Mouse (Mus musculus): ENCODE measurements at regions not wholly inside any gene's neighbourhood (a gene's known extent, or its start where the extent isn't known, plus 50 kb on each side); places are given as distances from the start of the nearest gene placed in this dataset.

DNA sequence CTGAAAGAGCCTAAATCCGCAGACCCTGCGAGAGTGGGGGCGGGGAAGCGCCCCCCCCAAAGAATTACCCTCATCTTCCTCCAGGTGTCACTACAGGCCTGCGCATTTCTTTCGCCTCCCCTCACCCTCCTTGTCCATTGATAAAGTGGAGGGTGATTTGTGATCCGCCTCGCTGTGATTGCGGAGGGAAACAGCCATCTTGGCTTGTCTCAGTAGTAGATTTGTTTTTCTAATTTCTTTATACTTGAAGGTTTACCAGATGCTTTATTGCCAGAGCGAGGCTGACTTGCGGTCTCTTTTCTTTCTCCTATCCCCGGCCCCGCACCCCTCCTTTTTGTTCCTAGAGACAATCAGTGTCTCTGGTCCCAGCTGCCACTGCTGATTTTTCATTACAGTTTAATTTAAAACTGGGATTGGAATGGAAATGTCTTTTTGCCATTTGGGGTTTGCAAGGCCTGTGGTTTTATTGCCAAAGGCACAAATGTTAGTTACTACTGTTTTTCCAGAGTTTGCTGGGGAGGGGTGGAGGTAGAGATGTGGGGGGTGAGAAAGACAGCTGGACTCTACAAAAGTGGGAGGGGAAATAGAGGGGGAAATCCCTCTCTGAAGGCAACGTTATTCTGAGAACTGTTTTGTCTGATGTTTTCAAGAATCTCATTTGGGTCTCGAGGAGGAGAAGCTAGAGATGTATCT is 161.7 kb downstream of the Icos start:
- no peaks in the 10 kb centered on the region for H3K36me3 ChIP-seq (replicated peaks)
- peak overlapping the region; percentile 46 for H3K4me2 ChIP-seq
- no peak overlapping the region for H3K9ac ChIP-seq
- 2% methylated on average over 15 of the region's 15 CpGs for WGBS
- peak; percentile 64 for ATAC-seq (replicated peaks)
- H3K4me3 ChIP-seq, result peak overlapping the region; percentile 21
- H3K27ac ChIP-seq, result peak overlapping the region; percentile 55
- no peaks in the 10 kb centered on the region for H3K9me3 ChIP-seq
- H3K27me3 ChIP-seq (replicated peaks), result no peaks in the 10 kb centered on the region
- H3K4me1 ChIP-seq, result peaks cover 47% of the 10 kb centered on the region

DNA sequence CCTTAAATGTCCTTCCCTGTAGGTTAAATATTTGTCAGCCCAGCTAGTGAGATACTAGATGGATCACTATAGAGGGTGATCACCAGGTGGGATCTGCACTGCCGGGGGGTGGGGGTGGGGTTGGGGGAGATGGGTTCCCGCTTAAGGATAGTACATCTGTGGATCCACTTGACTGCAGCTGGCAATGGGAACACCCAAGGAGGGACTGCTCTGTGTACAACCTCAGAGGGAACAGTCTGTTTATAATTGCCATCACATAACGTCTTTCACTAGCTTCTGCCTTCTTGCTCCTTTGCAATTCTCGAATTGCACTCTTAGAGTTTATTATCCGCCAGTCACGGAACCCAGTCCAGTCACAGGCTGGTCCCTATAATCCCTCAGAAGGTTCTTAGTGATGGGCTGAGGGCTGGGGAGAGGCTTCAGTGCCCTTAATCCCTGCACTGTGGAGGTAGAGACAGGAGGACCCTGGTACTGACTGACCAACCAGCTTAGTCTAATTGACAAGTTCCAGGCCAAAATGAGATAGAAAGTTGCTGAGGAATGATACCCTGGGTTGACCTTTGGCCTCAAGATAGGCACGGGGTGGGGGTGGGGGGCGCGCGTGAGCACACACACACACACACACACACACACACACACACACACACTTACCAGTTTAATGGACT is 162.4 kb downstream of the Icos start:
- Histone ChIP-seq H3K4me1 (peaks cover 51% of the 10 kb centered on the region), H3K27ac (peak overlapping the region; percentile 55)
- WGBS, result 30% methylated on average over 10 of the region's 10 CpGs

DNA sequence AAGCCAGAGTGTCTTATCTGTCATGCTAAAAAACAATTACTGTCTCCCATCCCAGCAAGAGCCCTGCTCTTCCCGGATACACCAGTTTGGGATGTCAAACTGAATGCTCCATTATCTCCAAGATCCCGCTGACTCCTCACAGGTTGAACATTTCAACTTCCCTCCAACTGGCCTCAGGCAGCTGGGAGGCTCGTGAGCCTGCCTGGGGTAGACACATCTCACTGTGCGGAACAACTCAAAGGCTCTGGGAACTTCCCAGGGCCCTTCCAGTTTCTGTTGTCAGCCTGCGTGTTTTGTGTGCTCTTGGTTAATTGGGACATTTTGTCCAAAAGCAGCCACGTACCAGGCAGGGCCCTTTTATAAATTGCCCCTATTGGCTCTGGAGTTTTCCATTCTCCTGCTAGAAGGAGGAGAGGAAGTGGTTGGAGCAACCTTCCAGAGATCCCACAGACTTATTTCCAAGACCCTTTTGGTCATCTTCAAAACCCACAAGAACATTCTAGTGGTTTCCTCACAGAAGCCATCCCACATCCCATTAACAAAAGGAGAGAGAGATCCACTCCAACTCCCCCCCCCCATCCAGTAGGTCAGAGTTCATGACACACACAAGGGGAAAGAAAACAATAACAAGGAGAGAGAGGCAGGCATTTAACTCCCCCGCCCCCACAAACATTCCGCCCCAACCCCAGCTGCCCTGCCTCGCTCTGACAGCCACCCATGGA is 163.3 kb downstream of the Icos start:
- Histone ChIP-seq H3K9me3 (no peaks in the 10 kb centered on the region), H3K9ac (no peak overlapping the region), H3K4me2 (no peak overlapping the region), H3K36me3 (replicated peaks) (no peaks in the 10 kb centered on the region), H3K27ac (0 out of 2 replicates have a peak overlapping the region, but pooled peaks have one; percentile 55), H3K27me3 (replicated peaks) (no peaks in the 10 kb centered on the region), H3K4me1 (peaks cover 60% of the 10 kb centered on the region), H3K4me3 (no peak overlapping the region)
- no peak for ATAC-seq (replicated peaks)
- WGBS, result 36% methylated on average over 9 of the region's 9 CpGs

More for the DNA sequence above, 162.4 kb downstream of the Icos start:
- ATAC-seq (replicated peaks), result peak; percentile 59
- Histone ChIP-seq H3K9ac (no peak overlapping the region), H3K9me3 (no peaks in the 10 kb centered on the region), H3K4me2 (peak overlapping the region; percentile 46; the same call in 1 of the 2 replicates), H3K4me3 (no peak overlapping the region), H3K36me3 (replicated peaks) (no peaks in the 10 kb centered on the region), H3K27me3 (replicated peaks) (no peaks in the 10 kb centered on the region)

DNA sequence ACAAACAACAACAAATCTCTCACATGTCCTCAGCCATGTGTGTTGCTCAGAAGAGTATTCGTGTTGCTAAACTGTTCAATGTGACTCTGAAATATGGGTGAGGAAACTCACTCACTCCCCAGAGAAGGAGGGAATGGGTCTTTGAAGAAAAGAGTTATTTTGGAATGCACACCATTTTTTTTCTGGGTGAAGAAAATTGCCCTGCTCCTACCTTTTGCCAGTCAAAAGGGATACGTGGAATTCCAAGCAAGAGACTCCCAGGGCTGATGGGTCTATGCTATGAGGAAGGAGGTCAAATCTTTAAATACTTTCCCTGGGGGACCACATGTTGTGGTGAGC is 163.8 kb downstream of the Icos start:
- 45% methylated on average over 2 of the region's 2 CpGs for WGBS
- Histone ChIP-seq H3K27me3 (replicated peaks) (no peaks in the 10 kb centered on the region), H3K4me2 (no peak overlapping the region), H3K4me3 (no peak overlapping the region), H3K4me1 (peaks cover 61% of the 10 kb centered on the region), H3K9me3 (no peaks in the 10 kb centered on the region), H3K27ac (no peak overlapping the region), H3K36me3 (replicated peaks) (no peaks in the 10 kb centered on the region), H3K9ac (no peak overlapping the region)
- no peak for ATAC-seq (replicated peaks)

DNA sequence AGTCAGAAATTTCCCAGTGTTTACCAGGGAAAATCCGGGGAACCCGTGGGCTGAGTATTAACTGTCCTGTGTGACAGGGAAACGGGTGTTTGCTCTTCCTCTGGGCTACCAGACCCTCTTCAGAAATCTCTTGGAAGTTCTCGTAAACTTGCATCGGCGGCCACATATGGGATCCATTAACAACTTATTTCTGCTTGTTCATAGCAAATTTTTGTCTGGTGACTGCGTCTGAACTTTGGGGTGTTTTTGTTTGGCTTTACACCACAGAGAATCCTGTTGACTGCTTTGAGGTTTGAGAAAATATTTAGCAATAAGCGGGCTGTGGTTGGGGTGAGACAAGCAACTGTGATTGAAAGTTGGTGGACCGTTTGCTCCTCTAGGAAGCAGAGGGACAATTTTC is 164.2 kb downstream of the Icos start:
- H3K4me2 ChIP-seq, result no peak overlapping the region
- H3K36me3 ChIP-seq (replicated peaks), result no peaks in the 10 kb centered on the region
- 61% methylated on average over 9 of the region's 9 CpGs for WGBS
- ATAC-seq (replicated peaks), result no peak
- H3K27ac ChIP-seq, result no peak overlapping the region
- H3K27me3 ChIP-seq (replicated peaks), result no peaks in the 10 kb centered on the region
- no peak overlapping the region for H3K9ac ChIP-seq
- peaks cover 61% of the 10 kb centered on the region for H3K4me1 ChIP-seq
- no peak overlapping the region for H3K4me3 ChIP-seq
- no peaks in the 10 kb centered on the region for H3K9me3 ChIP-seq

DNA sequence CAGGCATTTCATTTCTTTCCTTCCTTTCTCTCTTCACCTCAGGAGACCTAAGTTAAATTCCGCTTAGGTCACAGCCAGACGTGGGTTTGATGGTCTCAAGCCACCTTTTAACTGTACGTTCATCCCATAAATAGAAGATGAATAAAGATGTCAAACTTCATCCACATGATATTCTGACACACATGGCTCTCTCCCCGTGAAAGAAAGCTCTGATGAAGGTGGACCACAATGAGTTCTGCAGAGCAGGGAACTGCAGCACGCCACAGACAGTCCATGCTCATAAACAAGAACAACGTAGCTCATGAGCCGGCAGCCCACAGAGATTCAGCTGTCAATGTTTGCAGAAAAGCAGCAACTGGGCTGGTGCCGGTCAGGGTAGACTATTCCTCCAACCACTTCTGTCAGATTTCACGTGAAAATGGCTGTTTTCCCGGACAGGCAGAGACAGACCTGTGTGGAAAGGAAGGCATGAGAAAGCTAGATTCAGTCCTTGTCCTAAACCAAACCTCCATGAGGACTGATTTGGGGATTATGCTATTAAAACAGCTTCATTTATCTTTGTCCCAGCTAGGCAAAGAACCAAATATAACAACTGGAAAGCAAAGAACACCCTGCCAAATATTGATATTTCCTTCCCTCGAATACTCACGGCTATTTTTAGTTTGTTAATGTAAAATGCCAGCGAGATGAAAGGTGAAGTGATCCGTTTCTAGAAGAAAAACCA is 165.5 kb downstream of the Icos start:
- 11% methylated on average over 14 of the region's 14 CpGs for WGBS
- Histone ChIP-seq H3K4me1 (peaks cover 56% of the 10 kb centered on the region), H3K36me3 (replicated peaks) (no peaks in the 10 kb centered on the region), H3K9me3 (no peaks in the 10 kb centered on the region), H3K27me3 (replicated peaks) (no peaks in the 10 kb centered on the region), H3K4me2 (peak overlapping the region; percentile 25), H3K9ac (no peak overlapping the region), H3K27ac (peak overlapping the region; percentile 50), H3K4me3 (no peak overlapping the region)
- no peak for ATAC-seq (replicated peaks)

DNA sequence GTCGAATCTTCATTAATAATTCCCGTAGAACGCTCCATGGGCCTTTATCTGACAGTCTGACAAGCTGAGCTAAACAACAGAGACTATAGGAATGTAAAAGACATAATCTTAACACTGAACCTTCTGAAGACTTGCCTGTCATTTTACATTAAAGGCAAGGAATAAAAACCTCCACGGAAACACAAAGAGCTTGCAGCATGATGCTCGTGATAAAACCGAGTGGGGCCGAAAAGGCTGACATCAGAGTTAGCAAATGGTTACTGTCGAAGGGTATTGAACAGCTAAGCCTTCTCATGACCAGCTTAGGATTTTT is 166.0 kb downstream of the Icos start:
- 18% methylated on average over 8 of the region's 8 CpGs for WGBS
- no peaks in the 10 kb centered on the region for H3K27me3 ChIP-seq (replicated peaks)
- no peak overlapping the region for H3K4me3 ChIP-seq
- H3K9me3 ChIP-seq, result no peaks in the 10 kb centered on the region
- no peak for ATAC-seq (replicated peaks)
- H3K36me3 ChIP-seq (replicated peaks), result no peaks in the 10 kb centered on the region
- H3K9ac ChIP-seq, result no peak overlapping the region
- peak overlapping the region; percentile 50; the same call in 1 of the 2 replicates for H3K27ac ChIP-seq
- H3K4me1 ChIP-seq, result peaks cover 56% of the 10 kb centered on the region
- peak overlapping the region; percentile 25; the same call in 1 of the 2 replicates for H3K4me2 ChIP-seq

DNA sequence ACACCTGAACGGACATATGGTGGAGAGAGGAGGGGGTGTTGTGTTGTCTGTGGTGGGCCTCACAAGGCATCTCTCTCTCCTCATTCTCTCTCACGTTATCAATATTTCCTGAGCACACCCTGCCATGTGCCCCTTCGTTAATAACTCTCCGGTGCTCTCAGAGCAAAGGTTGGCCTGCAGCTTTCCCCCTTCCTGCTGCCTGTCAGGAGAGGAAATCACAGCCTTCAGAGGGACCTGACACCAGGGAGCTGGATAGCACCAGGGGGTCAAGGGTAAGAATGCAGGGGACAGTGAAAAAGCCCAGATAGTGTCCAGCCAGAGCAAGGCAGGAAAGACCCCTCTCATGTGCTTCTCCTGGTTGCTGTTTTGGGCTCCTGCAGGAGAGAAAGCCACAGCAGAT is 167.3 kb downstream of the Icos start:
- ATAC-seq (replicated peaks), result no peak
- H3K36me3 ChIP-seq (replicated peaks), result no peaks in the 10 kb centered on the region
- 50% methylated on average over 4 of the region's 4 CpGs for WGBS
- peaks cover 46% of the 10 kb centered on the region for H3K4me1 ChIP-seq
- H3K27ac ChIP-seq, result 0 out of 2 replicates have a peak overlapping the region, but pooled peaks have one; percentile 21
- no peak overlapping the region for H3K4me3 ChIP-seq
- H3K9me3 ChIP-seq, result no peaks in the 10 kb centered on the region
- H3K27me3 ChIP-seq (replicated peaks), result no peaks in the 10 kb centered on the region
- H3K9ac ChIP-seq, result no peak overlapping the region
- no peak overlapping the region for H3K4me2 ChIP-seq

DNA sequence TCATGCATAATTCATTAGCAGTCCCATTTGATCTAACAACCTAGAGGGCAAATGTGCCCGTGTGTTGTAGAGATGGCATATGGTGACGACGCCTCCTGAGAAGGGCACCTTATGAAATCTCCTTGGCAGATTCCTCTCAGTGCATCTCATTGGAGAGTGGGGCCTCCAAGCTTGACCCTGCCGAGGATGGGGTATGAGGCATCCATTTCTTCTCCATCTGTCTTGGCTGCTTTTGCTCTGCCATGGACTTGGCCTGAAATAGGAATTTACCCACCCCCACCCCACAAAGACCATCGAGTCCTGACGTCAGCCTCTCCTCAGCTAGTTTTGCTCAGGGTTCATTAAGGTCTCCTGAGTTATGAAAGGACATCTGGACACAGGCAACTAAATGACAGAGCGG is 167.8 kb downstream of the Icos start:
- Histone ChIP-seq H3K27ac (no peak overlapping the region), H3K9me3 (no peaks in the 10 kb centered on the region), H3K36me3 (replicated peaks) (no peaks in the 10 kb centered on the region), H3K4me2 (no peak overlapping the region), H3K27me3 (replicated peaks) (no peaks in the 10 kb centered on the region), H3K4me1 (peaks cover 40% of the 10 kb centered on the region), H3K4me3 (no peak overlapping the region), H3K9ac (no peak overlapping the region)
- 47% methylated on average over 7 of the region's 7 CpGs for WGBS
- ATAC-seq (replicated peaks), result no peak; the same call in 1 of the 2 replicates

DNA sequence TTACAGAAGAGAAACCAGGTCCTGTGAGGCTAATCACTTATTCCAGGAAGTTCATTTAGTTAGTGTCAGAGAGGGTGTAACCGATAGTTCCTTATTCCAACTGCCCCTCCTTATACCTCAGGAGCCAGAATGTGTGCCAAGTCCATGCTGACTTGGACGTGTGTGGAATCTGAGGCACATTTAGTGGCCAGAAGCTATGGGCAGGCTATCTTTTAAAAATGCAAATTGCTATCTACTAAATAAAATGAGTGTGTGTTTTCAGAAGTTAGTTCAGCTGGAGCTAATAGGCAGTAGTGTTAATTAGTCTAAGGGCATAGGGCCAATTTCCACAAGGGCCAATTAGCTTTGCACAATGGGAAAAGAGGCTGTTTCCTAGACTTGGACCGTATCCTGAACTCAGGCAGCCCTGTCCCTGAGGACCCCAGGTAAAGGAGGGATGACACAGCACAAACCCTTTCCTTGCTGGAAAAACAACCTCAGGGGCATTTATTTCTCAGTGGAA is 168.5 kb downstream of the Icos start:
- Histone ChIP-seq H3K27ac (no peak overlapping the region), H3K4me2 (no peak overlapping the region), H3K36me3 (replicated peaks) (no peaks in the 10 kb centered on the region), H3K27me3 (replicated peaks) (no peaks in the 10 kb centered on the region), H3K4me3 (no peak overlapping the region), H3K9me3 (no peaks in the 10 kb centered on the region), H3K9ac (no peak overlapping the region), H3K4me1 (peaks cover 34% of the 10 kb centered on the region)
- no peak for ATAC-seq (replicated peaks)
- WGBS, result 47% methylated on average over 3 of the region's 3 CpGs

DNA sequence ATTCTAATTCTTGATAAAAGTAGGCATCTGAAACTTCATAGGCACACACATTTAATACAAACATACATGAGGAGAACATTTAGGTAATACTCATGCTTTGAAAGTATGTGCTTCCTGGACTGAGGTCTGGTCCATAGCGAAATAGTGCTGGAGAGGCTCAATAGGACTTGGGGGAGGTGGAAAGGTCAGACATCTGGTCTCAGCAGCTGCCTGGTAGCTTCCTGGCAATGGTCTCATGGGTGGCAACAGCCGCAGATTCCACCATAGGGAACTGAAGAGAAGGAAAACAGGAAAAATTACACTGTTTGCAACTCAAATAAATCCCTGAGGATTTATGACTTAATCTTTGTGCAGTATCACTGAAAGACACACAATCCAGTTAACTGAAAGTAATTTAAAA is 174.0 kb downstream of the Icos start:
- H3K27ac ChIP-seq, result no peak overlapping the region
- H3K4me2 ChIP-seq, result no peak overlapping the region
- no peak overlapping the region for H3K4me3 ChIP-seq
- WGBS, result 73% methylated on average over 2 of the region's 2 CpGs
- no peaks in the 10 kb centered on the region for H3K36me3 ChIP-seq (replicated peaks)
- H3K9ac ChIP-seq, result no peak overlapping the region
- no peaks in the 10 kb centered on the region for H3K9me3 ChIP-seq
- ATAC-seq (replicated peaks), result no peak
- H3K4me1 ChIP-seq, result no peaks in the 10 kb centered on the region
- H3K27me3 ChIP-seq (replicated peaks), result no peaks in the 10 kb centered on the region

DNA sequence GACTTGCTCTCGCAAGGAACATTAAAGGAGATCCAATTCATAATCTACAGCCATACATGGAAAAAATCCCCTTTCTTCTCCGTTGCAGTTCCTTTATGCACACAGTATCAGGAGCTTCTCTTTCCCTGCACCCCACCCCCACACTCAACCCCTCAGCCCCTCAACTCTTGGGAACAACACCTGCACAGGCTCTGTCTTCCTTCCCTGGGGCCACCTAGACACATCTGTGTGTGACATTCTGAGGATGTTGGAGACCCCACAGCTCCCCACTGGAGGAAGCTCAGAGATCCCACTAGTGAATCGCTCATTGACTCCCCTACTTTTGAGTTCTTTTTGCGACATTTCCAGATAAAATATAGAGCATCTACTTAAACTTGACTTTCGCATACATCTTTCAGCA is 174.4 kb downstream of the Icos start:
- Histone ChIP-seq H3K27ac (no peak overlapping the region), H3K4me3 (no peak overlapping the region), H3K9me3 (no peaks in the 10 kb centered on the region), H3K4me1 (no peaks in the 10 kb centered on the region), H3K4me2 (no peak overlapping the region), H3K27me3 (replicated peaks) (no peaks in the 10 kb centered on the region), H3K9ac (no peak overlapping the region), H3K36me3 (replicated peaks) (no peaks in the 10 kb centered on the region)
- no peak for ATAC-seq (replicated peaks)
- 78% methylated on average over 5 of the region's 5 CpGs for WGBS

All from midbrain, embryonic 15.5 days (tissue).